Mouse (Mus musculus) limb, embryonic 10.5 days (tissue): Measurements from ENCODE around the gene Creb5. TPM values are rescaled to one million over a fixed set of nuclear protein-coding genes. Genes with fewer than 3 reads are reported as not detected.
A peak's percentile ranks its signal among the peaks of the same experiment; 100 is the strongest.

Experiments
- DNase-seq: peaks from one replicate; pipeline ENCODE4 v3.0.0-alpha.2; 2017; ENCODE audit warnings: low spot score
- H3K27ac ChIP-seq: fragments of 300-500 bp; sonication (generic); 2 replicates; pipeline ENCODE4 v1.5.1; 2016; ENCODE audit warnings: mild to moderate bottlenecking
- H3K27me3 ChIP-seq: fragments of 300-500 bp; sonication (generic); 2 replicates; pipeline ENCODE4 v1.6.1; 2016; ENCODE audit warnings: low read depth, mild to moderate bottlenecking; ENCODE audit not compliant: poor library complexity, severe bottlenecking
- H3K36me3 ChIP-seq: fragments of 300-500 bp; sonication (generic); 2 replicates; pipeline ENCODE4 v1.6.1; 2016; ENCODE audit warnings: mild to moderate bottlenecking, moderate library complexity
- H3K4me1 ChIP-seq: fragments of 300-500 bp; sonication (generic); 2 replicates; pipeline ENCODE4 v1.6.1; 2016
- H3K4me3 ChIP-seq: fragments of 300-500 bp; sonication (generic); 2 replicates; pipeline ENCODE4 v1.5.1; 2016; ENCODE audit warnings: mild to moderate bottlenecking, moderate library complexity
- H3K9me3 ChIP-seq: fragments of 300-500 bp; sonication (generic); replicated peaks from 2 replicates; pipeline ENCODE4 v1.6.1; 2016; ENCODE audit warnings: mild to moderate bottlenecking
- WGBS: fragments of 180-500 bp; shearing (Covaris S2); methylation state at CpG from one replicate; pipeline ENCODE4 v1.1.7; 2016; 5-methylcytosine and 5-hydroxymethylcytosine counted together
- polyA plus RNA-seq: library from polyadenylated mRNA; unstranded; fragments of >200 nt; fragmentation: Nextera tagmentation; extraction: Ambion mirVana; gene quantifications from 2 replicates; pipeline ENCODE4 v1.2.1, GENCODE M21; 2016

Creb5 gene
- polyA plus RNA-seq, 1 experiment from 2014 or later: 12.1 TPM

DNA sequence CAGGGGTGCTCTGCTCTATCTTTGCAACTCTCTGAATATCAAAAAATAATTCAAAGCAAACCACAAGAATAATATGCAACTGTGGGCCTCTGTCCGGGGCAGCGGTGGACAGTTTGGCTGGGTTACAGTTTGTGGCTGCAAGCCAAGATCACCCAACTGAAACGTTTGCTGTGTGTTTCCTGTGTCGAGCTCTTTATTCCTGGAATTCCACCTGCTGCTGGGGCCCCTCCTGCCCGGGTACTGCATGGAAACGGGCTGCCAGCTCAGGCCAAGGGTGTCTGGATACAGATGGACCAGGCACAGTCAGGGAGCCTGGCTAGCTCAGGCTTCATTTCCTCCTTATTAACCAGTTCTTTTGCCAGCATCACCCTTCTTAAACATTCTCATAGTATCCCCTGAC lies 269.0 kb downstream of the Creb5 start:
- peaks cover 4% of the 10 kb centered on the region; the same call in 1 of the 2 replicates for H3K4me1 ChIP-seq
- H3K36me3 ChIP-seq: no peaks in the 10 kb centered on the region
- no peak for DNase-seq
- WGBS: 72% methylated on average over 6 of the region's 6 CpGs
- H3K27me3 ChIP-seq: 0 out of 2 replicates have a peak, but pooled peaks cover 5% of the 10 kb centered on the region
- H3K9me3 ChIP-seq: no peaks in the 10 kb centered on the region
- peak overlapping the region; percentile 17; the same call in 1 of the 2 replicates for H3K27ac ChIP-seq
- no peak overlapping the region for H3K4me3 ChIP-seq

DNA sequence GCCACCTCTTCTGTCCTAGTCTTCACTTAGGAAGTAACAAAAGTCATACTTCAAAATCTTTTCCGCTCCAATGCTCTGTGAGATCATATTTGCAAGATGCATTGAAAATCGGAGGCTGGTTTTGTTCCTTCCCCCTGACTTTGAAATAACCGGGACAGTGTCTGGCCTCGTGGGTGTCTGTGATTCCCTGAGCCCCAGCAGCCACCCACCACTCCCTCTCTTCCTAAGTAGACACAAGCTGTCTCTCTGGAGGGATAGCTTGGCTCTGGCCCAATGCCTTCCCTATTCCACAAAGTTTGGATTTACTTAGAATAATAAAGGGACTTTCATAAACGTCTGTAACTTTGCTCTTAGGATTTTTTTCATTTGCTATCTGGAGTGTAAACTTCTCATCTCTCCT lies 273.9 kb downstream of the Creb5 start:
- H3K27ac ChIP-seq: no peak overlapping the region
- no peaks in the 10 kb centered on the region for H3K9me3 ChIP-seq
- WGBS: 78% methylated on average over 5 of the region's 5 CpGs
- H3K27me3 ChIP-seq: no peaks in the 10 kb centered on the region
- DNase-seq: no peak
- H3K36me3 ChIP-seq: no peaks in the 10 kb centered on the region
- H3K4me1 ChIP-seq: peaks cover 13% of the 10 kb centered on the region
- no peak overlapping the region for H3K4me3 ChIP-seq

DNA sequence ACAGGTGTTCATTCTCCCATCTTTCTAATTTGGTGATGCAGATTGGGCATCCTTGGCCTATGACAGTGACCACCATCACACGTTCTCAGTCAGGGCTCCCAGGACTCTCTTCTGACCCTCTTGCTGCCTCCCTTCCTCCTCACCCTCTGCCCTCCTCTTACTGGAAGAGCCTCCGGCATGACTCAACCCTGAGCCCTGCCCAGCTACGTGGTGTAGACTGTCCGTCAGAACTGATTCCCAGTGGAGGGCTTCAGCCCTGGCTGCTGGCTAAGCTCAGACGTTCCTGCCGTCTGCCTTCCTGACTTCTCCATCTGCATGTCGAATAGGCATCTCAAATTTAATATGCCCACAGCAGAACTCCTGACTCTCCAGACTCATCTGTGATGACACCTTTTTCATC lies 275.5 kb downstream of the Creb5 start:
- Histone ChIP-seq H3K9me3 (no peaks in the 10 kb centered on the region), H3K27me3 (no peaks in the 10 kb centered on the region), H3K4me3 (no peak overlapping the region), H3K27ac (no peak overlapping the region), H3K4me1 (peaks cover 13% of the 10 kb centered on the region), H3K36me3 (no peaks in the 10 kb centered on the region)
- no peak for DNase-seq
- 84% methylated on average over 7 of the region's 7 CpGs for WGBS

DNA sequence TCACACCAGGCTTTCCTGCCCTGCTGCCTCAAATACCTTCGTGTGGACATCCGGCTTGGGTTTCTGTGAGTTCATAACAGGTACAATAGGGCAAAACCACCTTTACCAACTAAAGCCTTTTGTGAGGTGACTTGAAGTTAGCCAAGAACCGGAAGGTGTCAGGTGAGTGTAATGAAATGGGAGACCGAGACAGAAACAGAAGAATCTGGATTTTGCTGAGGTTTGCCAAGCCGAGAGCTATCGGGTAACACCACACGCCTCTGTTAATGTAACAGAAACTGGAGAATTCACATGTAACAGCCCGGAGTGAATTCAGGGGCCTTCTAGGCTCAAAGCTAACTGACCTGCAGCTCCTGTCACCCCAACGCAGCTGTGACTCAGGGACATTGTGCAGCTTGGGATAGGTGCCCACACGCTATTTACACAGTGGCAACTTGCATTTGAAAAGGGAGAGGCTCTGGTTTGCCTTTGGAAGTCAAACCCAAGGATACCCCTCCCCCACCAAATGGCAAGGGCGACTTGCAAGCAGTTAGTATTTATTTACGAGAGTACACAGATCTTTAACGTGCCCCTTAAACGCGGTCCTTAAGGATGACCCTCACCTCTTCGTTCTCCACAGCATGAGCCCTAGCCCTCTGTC lies 276.6 kb downstream of the Creb5 start:
- H3K4me1 ChIP-seq: peaks cover 16% of the 10 kb centered on the region
- no peak overlapping the region for H3K4me3 ChIP-seq
- H3K9me3 ChIP-seq: no peaks in the 10 kb centered on the region
- H3K27ac ChIP-seq: no peak overlapping the region
- 70% methylated on average over 16 of the region's 16 CpGs for WGBS
- H3K27me3 ChIP-seq: peaks cover 1% of the 10 kb centered on the region; the same call in 1 of the 2 replicates
- no peaks in the 10 kb centered on the region for H3K36me3 ChIP-seq
- no peak for DNase-seq

- H3K27me3 ChIP-seq: peaks cover 7% of the 10 kb centered on the region; the same call in 1 of the 2 replicates
- peaks cover 40% of the 10 kb centered on the region for H3K4me1 ChIP-seq
- WGBS: 73% methylated on average over 3 of the region's 3 CpGs
- no peak for DNase-seq
- H3K4me3 ChIP-seq: no peak overlapping the region
- no peaks in the 10 kb centered on the region for H3K9me3 ChIP-seq
- no peak overlapping the region for H3K27ac ChIP-seq
- H3K36me3 ChIP-seq: no peaks in the 10 kb centered on the region
Observed at GRCm38 (mm10) chr6:53569436-53569835, 282.4 kb downstream of the Creb5 start.

DNA sequence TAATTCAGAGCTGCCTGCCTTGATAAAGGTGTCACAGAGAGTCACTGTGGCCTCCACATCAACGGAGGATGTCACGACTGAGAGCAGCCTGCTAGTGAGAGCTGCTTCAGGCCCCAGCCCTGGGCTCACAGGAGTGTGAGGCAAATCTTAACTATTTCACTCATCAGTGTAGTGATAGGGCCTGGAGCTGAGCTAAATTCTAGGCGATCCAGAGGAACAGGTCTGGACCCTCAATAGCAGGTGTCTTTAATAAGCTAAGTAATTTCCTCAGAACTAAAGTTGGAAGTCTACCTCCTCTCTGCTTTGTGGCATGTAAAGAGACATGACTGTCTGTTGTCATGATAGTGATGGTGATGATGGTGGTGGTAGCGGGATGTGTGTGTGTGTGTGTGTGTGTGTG lies 283.8 kb downstream of the Creb5 start:
- H3K4me1 ChIP-seq: peaks cover 45% of the 10 kb centered on the region
- no peaks in the 10 kb centered on the region for H3K9me3 ChIP-seq
- 77% methylated on average over 4 of the region's 4 CpGs for WGBS
- H3K4me3 ChIP-seq: no peak overlapping the region
- DNase-seq: no peak
- no peaks in the 10 kb centered on the region for H3K36me3 ChIP-seq
- peaks cover 7% of the 10 kb centered on the region; the same call in 1 of the 2 replicates for H3K27me3 ChIP-seq
- H3K27ac ChIP-seq: no peak overlapping the region

DNA sequence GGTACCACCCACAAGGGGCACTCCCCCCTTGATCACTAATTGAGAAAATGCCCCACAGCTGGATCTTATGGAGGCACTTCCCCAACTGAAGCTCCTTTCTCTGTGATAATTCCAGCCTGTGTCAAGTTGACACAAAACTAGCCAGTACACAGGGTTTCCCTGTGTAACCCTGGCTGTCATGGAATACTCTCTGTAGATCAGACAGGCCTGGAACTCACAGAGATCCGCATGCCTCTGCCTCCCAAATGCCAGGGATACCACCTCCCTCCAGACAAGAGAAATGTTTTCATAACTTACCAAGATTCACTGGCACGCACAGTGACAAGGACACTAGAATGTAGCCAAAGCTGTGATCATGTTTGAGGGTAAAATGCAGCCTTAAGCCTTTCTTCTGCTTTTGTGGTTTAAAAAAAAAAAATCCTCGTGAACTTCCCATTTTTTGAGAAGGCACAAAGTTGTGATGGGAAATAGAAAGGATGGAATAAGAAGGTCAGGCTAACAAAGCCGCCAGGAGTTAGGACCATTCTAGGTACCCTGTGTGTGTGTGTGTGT lies 284.6 kb downstream of the Creb5 start:
- Histone ChIP-seq H3K27ac (no peak overlapping the region), H3K4me3 (no peak overlapping the region), H3K4me1 (peaks cover 47% of the 10 kb centered on the region), H3K27me3 (peaks cover 12% of the 10 kb centered on the region), H3K36me3 (no peaks in the 10 kb centered on the region), H3K9me3 (no peaks in the 10 kb centered on the region)
- WGBS: 85% methylated on average over 4 of the region's 4 CpGs
- DNase-seq: no peak

DNA sequence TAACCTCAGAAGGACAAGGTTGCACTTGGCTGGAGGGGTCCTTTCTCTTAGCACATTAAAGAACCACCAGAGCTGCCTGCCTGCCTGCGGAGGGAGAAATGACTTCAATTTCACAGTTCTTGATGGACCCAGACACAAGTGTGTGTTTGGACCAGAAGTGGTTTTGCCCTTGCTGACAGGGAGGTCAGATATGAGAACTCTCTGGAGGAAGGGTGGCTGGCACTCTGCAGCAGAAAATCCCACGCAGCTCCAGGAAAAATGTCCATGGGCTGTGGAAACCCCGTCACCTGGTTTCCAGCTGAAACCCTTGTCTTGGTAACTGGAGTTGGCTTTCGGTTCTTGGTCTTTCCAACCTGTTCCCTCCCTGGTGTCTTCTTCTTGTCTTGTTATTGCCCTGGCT lies 285.4 kb downstream of the Creb5 start:
- Histone ChIP-seq H3K4me3 (no peak overlapping the region), H3K9me3 (no peaks in the 10 kb centered on the region)

DNA sequence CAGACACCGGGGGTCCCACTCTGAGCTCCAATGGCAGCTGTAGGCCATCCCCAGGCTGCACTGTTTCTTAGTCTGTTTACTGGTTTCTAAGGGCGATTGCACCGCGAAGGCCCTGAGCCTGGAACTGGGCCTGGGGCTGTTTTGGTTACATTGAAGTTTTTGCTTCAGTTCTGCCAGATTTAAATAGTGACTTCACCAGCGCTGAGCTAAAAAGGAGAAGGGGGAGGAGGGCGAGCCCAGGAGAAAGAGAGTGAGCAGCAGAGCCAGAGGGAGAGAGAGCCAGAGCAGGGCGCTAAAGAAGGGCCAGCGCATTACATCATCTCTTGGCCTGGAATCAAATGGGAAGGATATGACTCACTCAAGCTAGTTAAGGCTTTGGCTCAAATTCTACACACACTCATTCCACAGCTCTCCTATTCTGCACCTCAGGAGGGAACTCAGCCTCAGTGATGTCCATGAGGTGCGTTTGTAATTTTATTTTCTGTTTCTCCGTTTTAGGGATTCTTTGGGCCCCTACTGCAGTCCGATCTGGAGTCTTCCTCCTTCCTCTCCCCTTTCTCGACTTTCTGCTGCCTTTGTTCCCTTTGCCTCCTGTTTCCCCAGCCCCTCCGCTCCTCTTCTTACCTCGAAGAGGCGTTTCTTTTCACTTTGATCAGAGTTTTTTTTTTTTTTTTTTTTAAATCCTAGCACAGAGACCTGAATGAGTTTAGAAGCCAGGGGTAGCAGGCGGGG lies 286.1 kb downstream of the Creb5 start:
- H3K4me1 ChIP-seq: peaks cover 56% of the 10 kb centered on the region
- no peak for DNase-seq
- 13% methylated on average over 15 of the region's 16 CpGs for WGBS

More for the DNA sequence above, 285.4 kb downstream of the Creb5 start:
- no peak for DNase-seq
- 75% methylated on average over 4 of the region's 4 CpGs for WGBS
- peaks cover 18% of the 10 kb centered on the region for H3K27me3 ChIP-seq
- peaks cover 52% of the 10 kb centered on the region for H3K4me1 ChIP-seq
- peak overlapping the region; percentile 82 for H3K27ac ChIP-seq
- H3K36me3 ChIP-seq: no peaks in the 10 kb centered on the region

DNA sequence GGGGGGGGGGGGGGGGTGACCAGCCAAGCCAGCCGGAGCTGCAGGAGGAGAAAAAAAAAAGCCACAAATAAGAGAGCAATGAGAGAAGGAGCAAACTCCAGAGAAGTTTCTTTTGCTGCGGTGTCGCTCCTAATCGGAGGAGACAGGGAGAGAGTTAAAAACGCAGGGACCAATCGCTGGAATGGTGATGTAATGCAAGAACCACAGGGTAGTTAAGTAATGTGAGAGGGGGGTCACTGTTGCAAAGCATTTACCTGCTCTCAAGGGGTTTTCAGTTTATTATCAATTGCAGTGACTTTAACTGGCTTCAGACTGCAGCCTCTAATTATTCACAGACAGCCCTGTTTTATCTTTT lies 286.6 kb downstream of the Creb5 start:
- Histone ChIP-seq H3K9me3 (no peaks in the 10 kb centered on the region), H3K36me3 (no peaks in the 10 kb centered on the region), H3K27me3 (peaks cover 16% of the 10 kb centered on the region), H3K4me3 (peak overlapping the region; percentile 40), H3K27ac (peak overlapping the region; percentile 82), H3K4me1 (peaks cover 61% of the 10 kb centered on the region)
- WGBS: 0% methylated on average over 5 of the region's 6 CpGs
- DNase-seq: no peak

More for the DNA sequence above, 286.1 kb downstream of the Creb5 start:
- Histone ChIP-seq H3K4me3 (peak overlapping the region; percentile 40), H3K27me3 (peaks cover 18% of the 10 kb centered on the region), H3K36me3 (no peaks in the 10 kb centered on the region), H3K9me3 (no peaks in the 10 kb centered on the region), H3K27ac (peak overlapping the region; percentile 82)

DNA sequence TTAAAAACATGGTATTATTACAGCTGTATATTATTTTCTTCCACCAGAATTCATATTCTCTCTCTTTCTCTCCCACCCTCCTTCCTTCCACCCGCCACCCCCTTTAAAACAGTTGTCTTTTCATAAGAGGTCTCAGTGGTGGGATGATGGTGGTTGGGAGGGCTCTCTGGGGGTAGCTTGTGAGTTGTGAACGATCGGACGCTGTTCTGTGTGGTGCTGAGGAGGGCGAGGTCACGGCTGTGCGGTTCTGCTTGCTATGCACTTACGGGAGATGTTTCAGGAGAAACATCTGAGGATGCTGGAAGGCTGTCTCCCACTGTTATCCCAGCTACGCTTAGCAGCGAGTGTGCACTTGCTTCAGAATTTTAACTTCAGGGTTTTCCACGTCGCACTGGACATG lies 287.0 kb downstream of the Creb5 start:
- Histone ChIP-seq H3K36me3 (no peaks in the 10 kb centered on the region), H3K4me1 (peaks cover 62% of the 10 kb centered on the region), H3K27me3 (peaks cover 13% of the 10 kb centered on the region), H3K27ac (0 out of 2 replicates have a peak overlapping the region, but pooled peaks have one; percentile 14), H3K4me3 (no peak overlapping the region), H3K9me3 (no peaks in the 10 kb centered on the region)
- no peak for DNase-seq
- 67% methylated on average over 12 of the region's 12 CpGs for WGBS

GRCm38 (mm10) chr6:53575191-53575590 lies 288.1 kb downstream of the Creb5 start:
- no peaks in the 10 kb centered on the region for H3K9me3 ChIP-seq
- H3K27ac ChIP-seq: no peak overlapping the region
- H3K4me3 ChIP-seq: no peak overlapping the region
- WGBS: 87% methylated on average over 4 of the region's 4 CpGs
- H3K36me3 ChIP-seq: no peaks in the 10 kb centered on the region
- peaks cover 10% of the 10 kb centered on the region for H3K27me3 ChIP-seq
- peaks cover 69% of the 10 kb centered on the region for H3K4me1 ChIP-seq
- no peak for DNase-seq

DNA sequence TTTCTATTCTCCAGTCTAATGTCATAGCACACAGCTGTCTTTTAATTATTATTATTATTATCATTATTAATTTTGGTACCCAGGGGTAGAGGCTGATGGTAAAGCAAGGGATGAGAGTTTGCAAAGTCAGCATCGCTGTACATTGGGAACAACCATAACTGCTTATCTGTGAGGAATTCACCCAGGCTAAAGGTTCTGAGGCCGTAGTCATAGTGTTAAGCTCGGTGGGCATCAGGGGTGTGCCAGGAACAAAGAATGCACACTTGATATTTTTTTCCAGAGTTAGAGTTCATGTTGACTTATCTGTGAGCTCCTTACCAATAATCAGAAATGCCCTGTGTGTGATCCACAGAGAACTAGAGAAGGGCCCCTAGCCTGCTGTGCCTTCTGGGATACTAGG lies 288.8 kb downstream of the Creb5 start:
- H3K27me3 ChIP-seq: peaks cover 10% of the 10 kb centered on the region
- WGBS: 95% methylated on average over 3 of the region's 3 CpGs
- no peak for DNase-seq
- no peaks in the 10 kb centered on the region for H3K9me3 ChIP-seq
- no peak overlapping the region for H3K4me3 ChIP-seq
- H3K4me1 ChIP-seq: peaks cover 71% of the 10 kb centered on the region
- no peak overlapping the region for H3K27ac ChIP-seq
- no peaks in the 10 kb centered on the region for H3K36me3 ChIP-seq
